Mouse (Mus musculus) splenic B cell, adult 2 months (primary cell): Measurements from ENCODE around the gene Abhd12b.

Experiments
- DNase-seq: peaks from one replicate; pipeline ENCODE4 v3.0.0-alpha.2; 2011; ENCODE audit warnings: low read depth, low spot score
- H3K27me3 ChIP-seq: 2 replicates; pipeline ENCODE4 v1.6.1; 2012; ENCODE audit warnings: mild to moderate bottlenecking, low read length, moderate library complexity, mixed read lengths; ENCODE audit not compliant: control insufficient read depth, poor library complexity, insufficient read depth, severe bottlenecking
- H3K36me3 ChIP-seq: 2 replicates; pipeline ENCODE4 v1.6.1; 2012; ENCODE audit warnings: mild to moderate bottlenecking, low read length, moderate library complexity, mixed read lengths; ENCODE audit not compliant: control insufficient read depth, poor library complexity, insufficient read depth, severe bottlenecking

The Abhd12b gene

DNA sequence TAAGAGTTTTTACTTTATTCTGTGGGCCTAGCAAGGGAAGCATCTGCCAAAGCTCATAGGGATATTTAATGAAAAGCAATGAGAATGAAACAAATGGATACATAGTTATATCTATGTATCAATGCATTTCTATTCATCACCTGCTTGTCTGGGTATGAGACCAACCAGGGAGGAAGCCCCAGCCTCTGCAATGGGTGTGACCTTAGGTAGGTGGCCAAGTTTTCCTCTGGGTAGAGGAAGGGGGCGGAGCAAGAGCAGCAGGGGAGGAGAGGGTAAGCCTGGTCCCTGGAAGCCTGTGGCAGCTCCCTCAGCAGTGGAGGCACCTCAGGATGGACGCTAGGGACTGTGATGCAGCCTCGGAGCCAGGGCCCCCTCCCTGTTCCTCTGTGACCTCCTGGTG is at the start of gene Abhd12b:
Abhd12b (plus strand) TSS at position 301 of the 400 bp plus-strand sequence.
- Histone ChIP-seq H3K27me3 (no peaks in the 10 kb centered on the region), H3K36me3 (no peaks in the 10 kb centered on the region)
- DNase-seq, result no peak

DNA sequence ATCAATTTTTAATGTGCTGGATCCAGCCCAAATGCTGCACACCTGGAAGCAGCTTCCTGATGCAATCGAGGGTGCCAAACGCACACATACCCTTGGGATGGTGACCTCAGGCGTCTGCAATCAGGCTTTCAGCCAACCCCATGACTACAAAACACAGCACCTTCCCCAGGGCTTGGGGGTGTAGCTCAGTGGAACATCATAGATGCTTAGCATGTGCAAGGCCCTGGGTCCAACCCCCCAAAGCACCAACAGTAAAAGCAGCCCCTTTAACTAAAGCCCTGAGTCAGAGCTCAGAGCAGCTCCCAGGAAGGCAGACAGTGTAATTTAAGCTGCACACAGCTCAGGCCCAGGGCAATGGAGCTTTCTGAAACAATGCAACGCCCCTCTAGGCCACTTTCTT is 49.7 kb upstream of the Abhd12b start:
- Histone ChIP-seq H3K36me3 (peaks cover 5% of the 10 kb centered on the region; the same call in 1 of the 2 replicates), H3K27me3 (no peaks in the 10 kb centered on the region)
- no peak for DNase-seq

DNA sequence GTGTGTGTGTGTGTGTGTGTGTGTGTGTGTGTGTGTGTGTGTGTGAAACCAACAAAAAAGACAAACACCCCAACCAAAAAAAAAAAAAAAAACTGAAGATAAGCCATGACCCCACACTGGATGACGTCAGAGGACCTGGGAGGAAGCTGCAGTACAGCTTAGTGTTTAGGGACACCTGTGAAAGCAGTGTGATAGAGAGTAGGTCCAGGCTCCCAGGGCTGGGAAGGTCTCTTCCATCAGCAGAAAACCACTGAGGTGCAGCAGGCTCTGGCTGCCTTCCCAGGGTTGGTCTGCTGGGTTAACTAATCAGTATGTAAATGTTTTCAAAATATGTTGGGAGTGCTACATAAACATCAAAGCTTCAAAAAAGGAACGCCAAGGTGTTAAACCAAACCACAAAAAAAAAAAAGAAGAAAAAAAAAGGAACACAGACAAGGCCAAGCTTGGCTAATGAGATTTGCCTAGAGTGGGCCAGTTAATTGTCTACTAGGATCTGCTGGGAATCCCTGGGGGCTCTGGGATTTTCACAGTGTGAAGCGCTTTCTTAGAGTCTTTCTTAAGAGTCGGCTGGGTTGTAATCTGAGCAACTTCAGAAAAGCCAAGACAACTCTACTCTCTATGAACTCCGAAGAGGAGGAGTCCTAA is 49.0 kb upstream of the Abhd12b start:
- H3K36me3 ChIP-seq, result peaks cover 5% of the 10 kb centered on the region; the same call in 1 of the 2 replicates
- no peaks in the 10 kb centered on the region for H3K27me3 ChIP-seq
- peak; percentile 28 for DNase-seq

DNA sequence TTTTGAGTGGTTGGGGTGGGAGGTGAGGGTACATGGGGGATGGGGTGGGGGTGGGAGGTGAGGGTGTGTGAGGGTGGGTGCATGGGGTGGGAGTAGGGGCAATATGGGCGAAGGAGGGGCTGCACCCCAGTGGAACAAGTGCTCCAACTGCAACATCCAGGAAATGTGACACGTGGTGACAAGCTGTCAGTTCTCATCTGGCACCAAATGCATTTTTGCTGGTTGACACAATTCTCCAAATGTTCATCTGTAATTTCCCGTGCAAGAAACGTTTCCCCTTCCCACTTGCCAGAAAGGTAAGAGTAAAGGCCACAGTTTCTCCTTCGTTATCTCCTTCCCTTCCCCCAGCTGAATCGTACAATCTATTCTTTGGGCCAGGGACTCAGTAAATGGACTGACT is 48.1 kb upstream of the Abhd12b start:
- H3K36me3 ChIP-seq, result peaks cover 5% of the 10 kb centered on the region; the same call in 1 of the 2 replicates
- no peak for DNase-seq
- H3K27me3 ChIP-seq, result no peaks in the 10 kb centered on the region

DNA sequence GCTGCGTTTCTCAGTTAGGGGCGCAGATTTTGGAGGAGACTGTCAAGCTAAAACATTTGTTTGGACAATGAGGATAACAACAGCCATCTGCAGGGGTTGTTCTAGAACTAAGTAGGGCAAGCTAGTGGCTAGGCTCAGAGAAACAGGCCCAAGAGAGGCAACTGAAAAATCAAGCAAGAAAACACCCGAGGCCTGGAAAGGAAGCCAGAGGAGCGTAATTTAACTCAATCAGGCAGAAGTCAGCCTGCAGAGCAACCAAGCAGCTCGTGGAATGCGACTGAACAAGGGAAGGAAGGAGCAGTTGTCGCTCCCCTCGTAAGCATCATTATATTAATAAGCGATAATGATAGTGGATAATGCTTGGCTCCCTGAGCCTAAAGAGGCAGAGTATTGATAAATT is 47.4 kb upstream of the Abhd12b start:
- peaks cover 5% of the 10 kb centered on the region; the same call in 1 of the 2 replicates for H3K36me3 ChIP-seq
- DNase-seq, result no peak
- H3K27me3 ChIP-seq, result no peaks in the 10 kb centered on the region

DNA sequence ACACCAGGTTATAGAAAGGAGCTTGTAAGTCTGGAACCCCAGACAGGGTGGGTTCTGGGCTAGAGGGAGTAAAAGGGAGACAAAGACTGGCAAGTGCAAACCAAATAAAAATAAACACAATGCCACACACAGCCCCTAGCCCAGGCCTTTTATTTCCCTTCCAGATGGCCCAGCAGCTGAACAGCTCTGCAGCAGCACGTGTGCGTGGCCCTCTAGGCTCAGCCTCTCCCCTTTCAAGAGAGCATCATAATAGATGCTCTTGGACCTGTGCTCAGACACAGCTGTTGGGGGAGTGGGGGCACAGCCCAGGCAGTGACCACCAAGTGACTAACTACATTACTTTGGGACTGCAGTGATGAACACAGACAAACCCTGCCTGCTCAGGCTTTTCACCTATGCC is 45.8 kb upstream of the Abhd12b start:
- no peaks in the 10 kb centered on the region for H3K27me3 ChIP-seq
- 0 out of 2 replicates have a peak, but pooled peaks cover 3% of the 10 kb centered on the region for H3K36me3 ChIP-seq
- no peak for DNase-seq

DNA sequence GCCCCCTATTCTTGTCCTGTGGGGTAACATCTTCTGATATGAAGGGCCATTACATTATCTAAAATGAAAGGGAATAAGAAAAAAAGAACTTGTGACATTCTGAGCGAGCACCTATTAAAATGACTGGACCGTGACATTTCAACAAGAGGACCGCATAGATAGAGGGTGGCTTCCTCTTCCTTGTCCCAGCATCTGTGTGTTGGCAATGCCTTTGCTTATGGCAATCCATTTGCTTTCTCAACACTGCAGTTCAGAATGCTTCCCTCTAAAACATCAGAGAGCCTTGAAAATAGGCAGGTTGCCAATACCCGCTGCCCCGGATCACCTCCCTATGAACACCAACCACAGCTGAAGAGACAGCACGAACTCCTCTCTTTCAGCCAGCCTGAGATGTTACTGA is 44.0 kb upstream of the Abhd12b start:
- peak; percentile 52 for DNase-seq
- Histone ChIP-seq H3K27me3 (no peaks in the 10 kb centered on the region), H3K36me3 (no peaks in the 10 kb centered on the region)

DNA sequence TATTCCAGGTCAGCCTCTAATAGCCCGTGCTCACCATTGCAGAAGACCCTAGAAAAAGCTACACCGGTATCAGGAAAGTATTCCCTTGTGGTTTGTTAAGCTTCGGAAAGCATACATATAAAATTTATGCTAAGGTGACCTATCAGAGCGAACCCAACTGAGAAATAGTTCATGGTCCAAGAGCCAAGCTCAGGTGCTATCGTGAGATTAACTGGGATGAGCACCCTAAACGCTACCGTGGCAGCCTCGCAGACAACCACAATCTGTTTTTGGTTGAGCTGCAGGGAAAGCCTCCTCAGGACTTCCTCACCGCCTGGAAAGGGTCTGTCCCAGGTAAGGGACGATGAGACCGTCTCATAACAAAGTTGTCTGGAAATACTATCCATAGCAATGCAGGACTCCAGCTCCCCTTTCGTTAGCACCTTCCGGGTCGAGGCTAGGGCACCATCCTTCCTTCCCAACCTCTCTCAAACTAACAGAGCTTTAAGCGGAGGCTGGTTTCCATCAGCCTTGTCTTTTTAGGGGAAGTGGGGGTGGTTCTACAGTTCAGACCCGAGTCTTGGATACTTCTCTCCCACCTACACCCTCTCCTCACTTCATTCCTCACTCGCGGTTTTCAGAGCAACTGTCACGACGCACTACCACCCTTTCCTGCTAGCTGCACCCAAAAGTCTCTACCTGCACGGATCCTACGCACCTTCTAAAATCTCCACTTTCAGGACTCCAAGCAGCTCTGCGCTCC is 43.4 kb upstream of the Abhd12b start:
- H3K27me3 ChIP-seq, result no peaks in the 10 kb centered on the region
- DNase-seq, result peak; percentile 13

DNA sequence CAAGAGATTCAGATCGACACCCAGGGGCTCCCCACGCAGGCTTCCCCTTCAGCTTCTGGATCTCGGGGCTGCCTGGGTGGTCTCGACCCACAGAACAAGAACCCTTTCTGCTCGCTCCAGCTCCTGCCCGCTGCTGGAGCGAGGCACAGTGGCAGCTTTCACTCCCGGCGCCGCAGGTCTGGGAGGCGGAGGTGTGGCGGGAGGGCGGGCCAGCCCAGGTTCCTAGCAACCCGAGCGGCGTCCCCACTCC is 42.9 kb upstream of the Abhd12b start:
- Histone ChIP-seq H3K27me3 (no peaks in the 10 kb centered on the region), H3K36me3 (no peaks in the 10 kb centered on the region)
- DNase-seq, result no peak

More for the DNA sequence above, 43.4 kb upstream of the Abhd12b start:
- H3K36me3 ChIP-seq, result no peaks in the 10 kb centered on the region

DNA sequence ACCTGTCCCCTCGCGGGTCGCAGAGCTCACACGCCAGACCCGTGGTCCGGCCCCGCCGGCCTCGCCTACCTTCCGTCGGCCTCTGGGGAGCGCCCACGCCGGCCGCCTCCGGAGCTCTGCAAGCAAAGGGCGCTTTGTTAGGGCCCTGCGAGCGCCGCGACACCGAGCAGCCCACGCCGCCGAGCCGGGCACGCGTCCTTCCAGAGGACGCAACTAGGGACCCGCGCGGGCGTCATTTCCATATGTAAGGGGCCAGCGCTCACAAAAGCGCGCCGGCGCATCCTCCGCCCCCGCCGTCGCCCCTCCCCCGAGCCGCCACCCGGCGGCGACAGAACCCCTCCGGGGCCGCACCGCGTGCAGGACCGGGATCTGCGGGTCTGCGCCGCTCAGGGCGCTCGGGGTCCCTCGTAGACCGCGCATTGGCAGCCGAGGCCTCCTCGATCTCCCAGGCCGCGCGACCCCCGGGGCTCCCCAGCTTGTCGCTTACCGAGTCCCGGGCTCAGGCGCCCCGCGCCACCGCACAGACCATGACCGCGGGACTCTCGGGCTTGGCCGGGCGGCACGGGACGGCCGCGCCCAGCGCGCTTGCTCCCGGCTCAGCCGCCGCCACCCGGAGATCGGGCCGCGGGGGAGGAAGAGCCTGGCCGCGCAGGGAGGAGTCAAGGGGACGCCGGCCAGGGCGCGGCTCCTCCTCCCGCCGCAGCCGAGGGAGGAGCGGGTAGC is 42.4 kb upstream of the Abhd12b start:
- no peaks in the 10 kb centered on the region for H3K27me3 ChIP-seq
- no peaks in the 10 kb centered on the region for H3K36me3 ChIP-seq
- DNase-seq, result peak; percentile 74

DNA sequence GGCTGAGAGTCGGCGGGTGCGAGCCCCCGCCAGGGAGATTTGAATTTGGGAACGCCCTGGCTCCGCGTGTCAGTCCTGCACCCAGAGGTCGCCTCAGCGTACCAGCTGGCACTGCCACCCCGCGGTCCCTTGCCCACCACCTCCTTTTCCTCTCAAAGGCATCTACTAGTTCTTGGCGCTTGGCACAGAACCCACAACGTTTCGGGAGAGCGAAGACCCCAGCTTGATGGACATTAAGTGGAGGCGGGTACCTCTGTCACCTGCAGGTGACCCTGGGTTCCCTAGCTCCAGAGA is 41.9 kb upstream of the Abhd12b start:
- Histone ChIP-seq H3K36me3 (no peaks in the 10 kb centered on the region), H3K27me3 (no peaks in the 10 kb centered on the region)
- no peak for DNase-seq

DNA sequence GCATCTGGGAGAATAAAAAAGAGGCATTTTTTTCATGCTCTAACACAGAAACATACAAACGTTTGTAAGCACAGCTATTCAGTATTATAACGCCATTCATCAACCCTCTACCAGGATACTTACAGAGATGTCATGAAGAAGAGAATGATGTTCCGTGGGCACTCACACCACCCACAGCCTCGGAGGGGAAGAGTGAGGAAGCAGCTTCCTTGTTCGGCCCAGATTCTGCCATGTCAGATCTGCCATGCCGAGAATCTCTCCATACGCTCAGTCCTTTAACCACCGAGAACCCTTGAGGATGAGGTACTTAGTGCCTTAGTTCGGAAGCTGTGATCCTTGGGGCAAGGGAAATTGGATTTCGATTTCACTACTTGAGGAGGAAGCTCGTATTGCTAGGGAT is 40.6 kb upstream of the Abhd12b start, which contains the start of gene Nin:
Nin (minus strand) TSS at position 367 of the 400 bp plus-strand sequence.
- no peak for DNase-seq
- Histone ChIP-seq H3K36me3 (no peaks in the 10 kb centered on the region), H3K27me3 (no peaks in the 10 kb centered on the region)

DNA sequence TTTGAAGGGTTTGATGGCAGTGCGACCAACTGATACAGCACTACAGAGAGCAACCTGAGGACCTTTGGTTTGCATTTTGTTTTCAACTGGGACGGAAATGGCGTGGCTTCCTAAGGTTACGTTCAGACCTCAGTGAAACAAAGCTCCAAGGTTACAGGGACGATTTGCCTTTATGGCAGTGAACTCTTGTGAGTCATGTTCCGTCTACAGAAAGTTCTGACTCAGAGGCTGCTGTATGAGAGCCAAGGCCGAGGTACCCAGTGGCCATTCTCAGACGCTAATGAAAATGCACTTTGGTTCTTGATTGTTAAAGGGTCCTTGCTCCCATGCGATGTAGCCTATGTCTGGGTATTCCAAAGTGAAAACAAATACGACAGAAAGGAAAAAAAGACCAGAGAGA is 36.8 kb upstream of the Abhd12b start:
- no peaks in the 10 kb centered on the region for H3K36me3 ChIP-seq
- no peaks in the 10 kb centered on the region for H3K27me3 ChIP-seq
- no peak for DNase-seq

DNA sequence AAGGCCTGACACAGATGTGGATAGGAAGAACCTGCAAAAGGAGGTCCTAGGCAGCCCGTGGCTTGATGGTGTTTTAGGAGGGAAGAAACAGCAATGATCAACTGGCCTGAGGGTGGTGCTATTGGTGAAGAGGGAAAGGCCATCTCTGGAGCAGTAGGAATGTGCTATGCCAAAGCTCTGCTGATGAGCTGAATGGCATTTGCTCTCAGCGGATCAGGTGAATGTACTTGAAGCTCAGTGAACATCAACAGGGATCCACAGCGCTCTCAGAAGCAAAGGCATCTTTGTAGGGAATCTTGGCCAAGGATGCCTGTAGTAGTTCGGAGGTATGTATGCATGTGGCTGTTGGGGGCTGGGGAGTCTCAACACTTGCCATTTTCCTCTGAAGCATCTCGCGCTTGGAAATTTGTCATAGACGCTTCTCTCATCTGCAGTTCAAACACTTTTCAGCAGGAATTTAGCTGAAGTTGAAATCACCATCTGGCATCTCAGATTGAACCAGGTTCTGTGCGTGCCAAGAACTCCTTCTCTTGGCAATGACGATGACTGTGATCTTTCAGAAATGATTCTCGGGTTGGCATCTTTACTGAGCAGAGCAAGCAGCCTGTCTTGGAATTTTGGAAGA is 35.1 kb upstream of the Abhd12b start:
- H3K36me3 ChIP-seq, result no peaks in the 10 kb centered on the region
- DNase-seq, result no peak
- H3K27me3 ChIP-seq, result no peaks in the 10 kb centered on the region

DNA sequence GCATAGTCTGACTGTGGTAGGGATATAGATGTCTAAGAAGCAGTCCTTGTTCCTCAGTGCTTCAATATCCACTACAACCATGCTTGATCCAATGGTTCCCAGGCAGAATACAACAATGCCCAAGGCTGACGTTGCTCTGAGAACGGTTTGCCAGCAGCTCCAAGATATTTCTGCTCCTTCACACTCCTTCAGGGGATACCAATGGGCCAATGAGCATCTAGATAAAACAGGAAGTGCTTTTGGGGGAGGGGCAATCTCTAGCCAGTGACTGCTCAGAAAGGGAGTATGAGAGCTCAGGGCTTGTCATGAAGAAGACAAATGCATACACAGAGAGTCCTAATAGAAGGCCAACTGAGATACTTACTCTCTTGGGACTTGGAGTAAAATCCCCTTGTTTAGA is 34.4 kb upstream of the Abhd12b start:
- peak; percentile 32 for DNase-seq
- no peaks in the 10 kb centered on the region for H3K27me3 ChIP-seq
- no peaks in the 10 kb centered on the region for H3K36me3 ChIP-seq
